Mouse (Mus musculus) hindbrain, embryonic 14.5 days (tissue): ENCODE data around the gene Prdx2. TPM values are rescaled to one million over a fixed set of nuclear protein-coding genes. Genes with fewer than 3 reads are reported as not detected.

Experiments
- ATAC-seq: fragments of 200-750 bp; cut with Nextera tagmentation; 2 replicates; pipeline ENCODE4 v1.8.0; 2017; ENCODE audit warnings: moderate number of reproducible peaks, mild to moderate bottlenecking, moderate TSS enrichment, moderate library complexity; ENCODE audit not compliant: low FRiP score
- DNase-seq: peaks from one replicate; pipeline ENCODE4 v3.0.0-alpha.2; 2015; ENCODE audit warnings: low spot score
- H3K27ac ChIP-seq: fragments of 300-500 bp; sonication (generic); 2 replicates; pipeline ENCODE4 v1.5.1; 2014; ENCODE audit warnings: mild to moderate bottlenecking, moderate library complexity
- H3K27me3 ChIP-seq: fragments of 300-500 bp; sonication (generic); 2 replicates; pipeline ENCODE4 v1.6.1; 2014; ENCODE audit warnings: mild to moderate bottlenecking, low read length, mixed read lengths; ENCODE audit not compliant: control insufficient read depth, insufficient read depth
- H3K36me3 ChIP-seq: fragments of 300-500 bp; sonication (generic); replicated peaks from 2 replicates; pipeline ENCODE4 v1.6.1; 2014; ENCODE audit not compliant: control insufficient read depth, insufficient read depth
- H3K4me1 ChIP-seq: fragments of 300-500 bp; sonication (generic); replicated peaks from 2 replicates; pipeline ENCODE4 v1.6.1; 2014; ENCODE audit warnings: antibody characterized with exemption, low read length, mixed read lengths; ENCODE audit not compliant: control insufficient read depth, insufficient read depth
- H3K4me2 ChIP-seq: fragments of 300-500 bp; sonication (generic); replicated peaks from 2 replicates; pipeline ENCODE4 v1.6.1; 2014; ENCODE audit warnings: mild to moderate bottlenecking, moderate library complexity
- H3K4me3 ChIP-seq: fragments of 300-500 bp; sonication (generic); replicated peaks from 2 replicates; pipeline ENCODE4 v1.5.1; 2014; ENCODE audit warnings: mild to moderate bottlenecking, low read length
- H3K9ac ChIP-seq: fragments of 300-500 bp; sonication (generic); 2 replicates; pipeline ENCODE4 v1.6.1; 2014
- H3K9me3 ChIP-seq: fragments of 300-500 bp; sonication (generic); 2 replicates; pipeline ENCODE4 v1.6.1; 2016; ENCODE audit warnings: low read length; ENCODE audit not compliant: control insufficient read depth
- WGBS: fragments of 180-500 bp; shearing (Covaris S2); extraction: QIAGEN DNeasy Blood & Tissue Kit; methylation state at CpG from one replicate; pipeline ENCODE4 v1.1.7; 2014; 5-methylcytosine and 5-hydroxymethylcytosine counted together
- polyA plus RNA-seq: library from polyadenylated mRNA; unstranded; fragments of >200 nt; fragmentation: Nextera tagmentation; extraction: Ambion mirVana; gene quantifications from 2 replicates; pipeline ENCODE4 v1.2.1, GENCODE M21; 2014

Prdx2 gene
- polyA plus RNA-seq, 1 experiment from 2014 or later = 1,221 TPM

GRCm38 (mm10) chr8:84976031-84976762 is 6.8 kb downstream of the Prdx2 start:
- Histone ChIP-seq H3K4me3 (peak overlapping the region; percentile 50), H3K9ac (peak overlapping the region; percentile 60), H3K4me1 (peaks cover 44% of the 10 kb centered on the region), H3K4me2 (peak overlapping the region; percentile 97), H3K36me3 (peaks cover 40% of the 10 kb centered on the region), H3K27ac (peak overlapping the region; percentile 9; the same call in 1 of the 2 replicates), H3K9me3 (no peaks in the 10 kb centered on the region), H3K27me3 (peaks cover 6% of the 10 kb centered on the region)
- ATAC-seq (peak; percentile 77), DNase-seq (peak; percentile 92)
- under 1% methylated on average over 60 of the region's 61 CpGs for WGBS

GRCm38 (mm10) chr8:84976763-84977434 is 7.5 kb downstream of the Prdx2 start:
- Histone ChIP-seq H3K27me3 (peaks cover 6% of the 10 kb centered on the region), H3K4me1 (peaks cover 45% of the 10 kb centered on the region), H3K4me3 (peak overlapping the region; percentile 50), H3K9ac (peak overlapping the region; percentile 60), H3K4me2 (peak overlapping the region; percentile 97), H3K36me3 (peaks cover 33% of the 10 kb centered on the region), H3K9me3 (no peaks in the 10 kb centered on the region), H3K27ac (no peak overlapping the region)
- DNase-seq = no peak
- WGBS = 2% methylated on average over 25 of the region's 25 CpGs
- ATAC-seq = no peak

GRCm38 (mm10) chr8:84977435-84978247 is 8.3 kb downstream of the Prdx2 start:
- ATAC-seq = no peak
- H3K4me1 ChIP-seq = peaks cover 45% of the 10 kb centered on the region

GRCm38 (mm10) chr8:84978248-84978940 is 9.0 kb downstream of the Prdx2 start, which contains the start of gene Junb:
Gene Junb (minus strand): TSS chr8:84978718.
- Histone ChIP-seq H3K4me1 (peaks cover 45% of the 10 kb centered on the region), H3K4me3 (peak within 1 kb of the TSS; percentile 50), H3K36me3 (peaks cover 19% of the 10 kb centered on the region), H3K27ac (peak within 1 kb of the TSS; percentile 48; the same call in 1 of the 2 replicates), H3K9ac (peak within 1 kb of the TSS; percentile 60), H3K9me3 (no peaks in the 10 kb centered on the region), H3K27me3 (peaks cover 6% of the 10 kb centered on the region), H3K4me2 (peak within 1 kb of the TSS; percentile 97)
- ATAC-seq = peak; percentile 45
- DNase-seq = peak; percentile 78
- WGBS = under 1% methylated on average over 63 of the region's 63 CpGs

More at GRCm38 (mm10) chr8:84977435-84978247, 8.3 kb downstream of the Prdx2 start:
- Histone ChIP-seq H3K4me2 (peak overlapping the region; percentile 97), H3K27me3 (peaks cover 6% of the 10 kb centered on the region), H3K27ac (no peak overlapping the region; the same call in 1 of the 2 replicates), H3K36me3 (peaks cover 25% of the 10 kb centered on the region), H3K4me3 (peak overlapping the region; percentile 50), H3K9ac (peak overlapping the region; percentile 60), H3K9me3 (no peaks in the 10 kb centered on the region)
- no peak for DNase-seq
- WGBS = 1% methylated on average over 58 of the region's 70 CpGs

DNA sequence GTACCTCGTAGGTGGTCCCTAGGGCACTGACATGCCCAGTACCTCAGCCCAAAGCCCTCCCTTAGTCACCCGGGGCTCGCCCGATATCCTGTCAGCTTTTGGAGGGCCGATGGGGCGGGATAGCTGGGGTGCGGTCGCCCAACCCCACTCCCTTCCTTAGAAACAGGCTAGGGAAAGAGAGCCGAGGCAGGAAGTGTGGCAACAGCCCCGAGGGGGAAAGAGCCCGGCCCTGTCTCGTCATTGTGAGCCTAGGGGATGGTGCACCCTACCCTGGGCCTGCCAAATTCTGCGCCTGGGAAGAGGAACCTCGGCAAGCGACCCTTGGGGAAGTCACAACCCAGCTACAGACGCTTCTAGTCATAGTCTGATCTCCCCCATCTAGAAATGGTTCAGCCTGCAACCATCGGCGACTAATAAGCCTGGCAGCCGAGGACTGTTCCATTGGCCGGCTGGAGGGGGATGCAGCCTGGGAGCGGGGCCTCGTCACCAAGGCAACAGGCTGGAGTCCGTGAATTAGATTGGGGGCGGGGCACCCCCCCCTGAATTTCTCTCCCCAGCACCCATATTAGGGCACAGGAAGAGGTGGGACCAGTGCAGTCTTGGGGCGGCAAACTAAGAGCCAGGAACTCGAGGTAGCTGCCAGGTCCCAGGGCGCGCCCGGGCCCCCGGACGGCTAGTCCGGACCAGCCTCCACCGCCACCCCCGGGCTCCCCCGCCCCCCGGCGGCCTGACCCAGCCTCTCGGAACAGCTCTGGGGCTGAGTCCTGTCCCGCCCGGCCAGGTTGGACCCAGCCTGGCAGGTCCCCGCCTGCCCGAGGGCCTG is 10.4 kb downstream of the Prdx2 start:
- H3K27me3 ChIP-seq = peaks cover 16% of the 10 kb centered on the region
- peak; percentile 86 for DNase-seq
- under 1% methylated on average over 41 of the region's 42 CpGs for WGBS
- H3K9me3 ChIP-seq = no peaks in the 10 kb centered on the region
- no peak overlapping the region for H3K27ac ChIP-seq
- ATAC-seq = peak; percentile 37
- H3K9ac ChIP-seq = peak overlapping the region; percentile 35
- peak overlapping the region; percentile 97 for H3K4me2 ChIP-seq
- H3K4me3 ChIP-seq = peak overlapping the region; percentile 50
- H3K4me1 ChIP-seq = peaks cover 48% of the 10 kb centered on the region
- 0 out of 2 replicates have a peak, but pooled peaks cover 6% of the 10 kb centered on the region for H3K36me3 ChIP-seq

GRCm38 (mm10) chr8:84980622-84981358 is 11.4 kb downstream of the Prdx2 start:
- H3K27me3 ChIP-seq = peaks cover 17% of the 10 kb centered on the region

DNA sequence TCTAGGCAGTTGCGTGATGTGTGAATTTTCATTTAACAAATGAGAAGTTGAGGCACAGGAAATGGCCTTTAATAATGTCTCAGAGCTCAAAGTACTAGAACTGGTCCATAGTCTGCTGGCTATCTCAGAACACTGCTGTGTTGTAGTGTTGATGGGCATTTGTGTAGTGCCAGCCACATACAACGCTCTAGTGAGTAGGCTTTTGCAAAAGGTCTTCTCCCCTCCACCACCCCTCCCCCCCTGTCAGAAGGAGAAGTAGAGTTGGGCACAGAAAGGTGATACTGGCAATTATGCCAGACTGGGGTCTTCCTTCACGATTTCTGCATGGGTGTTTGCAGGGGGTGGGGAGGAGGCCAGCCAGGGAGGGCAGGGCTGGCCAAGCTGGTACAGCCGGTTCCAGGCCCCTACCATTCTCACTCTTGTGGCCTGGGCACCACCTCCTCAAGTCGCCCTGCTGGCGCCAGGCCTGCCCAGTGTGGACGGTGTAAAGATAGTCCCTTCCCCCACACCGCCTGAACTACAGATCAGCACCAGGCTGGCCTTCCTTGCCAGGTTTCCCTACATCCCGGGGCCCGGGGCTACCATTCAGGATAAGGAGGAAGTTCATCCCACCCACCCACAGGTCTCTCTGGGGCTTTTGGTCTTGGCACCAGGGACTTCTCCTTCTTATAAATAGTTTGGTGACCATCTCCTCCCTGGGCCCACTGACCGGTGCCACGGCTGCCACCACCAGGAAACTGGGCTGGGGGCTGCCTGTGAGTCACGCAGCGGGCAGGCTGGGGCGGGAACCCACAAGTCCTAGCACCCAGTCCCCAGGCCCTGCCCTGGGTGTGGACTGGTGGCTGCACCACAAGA is 12.5 kb downstream of the Prdx2 start:
- 84% methylated on average over 15 of the region's 15 CpGs for WGBS
- no peak overlapping the region for H3K9ac ChIP-seq
- H3K4me3 ChIP-seq = no peak overlapping the region
- H3K9me3 ChIP-seq = no peaks in the 10 kb centered on the region
- H3K36me3 ChIP-seq = no peaks in the 10 kb centered on the region
- peak overlapping the region; percentile 15; the same call in 1 of the 2 replicates for H3K27ac ChIP-seq
- no peak for DNase-seq
- no peak for ATAC-seq
- H3K4me2 ChIP-seq = no peak overlapping the region
- peaks cover 17% of the 10 kb centered on the region for H3K27me3 ChIP-seq
- H3K4me1 ChIP-seq = peaks cover 46% of the 10 kb centered on the region

More at GRCm38 (mm10) chr8:84980622-84981358, 11.4 kb downstream of the Prdx2 start:
- H3K36me3 ChIP-seq = no peaks in the 10 kb centered on the region
- 29% methylated on average over 11 of the region's 11 CpGs for WGBS
- no peak overlapping the region for H3K9ac ChIP-seq
- H3K4me2 ChIP-seq = peak overlapping the region; percentile 97
- H3K4me1 ChIP-seq = peaks cover 55% of the 10 kb centered on the region
- H3K4me3 ChIP-seq = no peak overlapping the region
- ATAC-seq = no peak
- H3K27ac ChIP-seq = peak overlapping the region; percentile 49; the same call in 1 of the 2 replicates
- peak; percentile 57 for DNase-seq
- no peaks in the 10 kb centered on the region for H3K9me3 ChIP-seq
